Mouse (Mus musculus): ENCODE data around the gene Gse1.

Gene Gse1

DNA sequence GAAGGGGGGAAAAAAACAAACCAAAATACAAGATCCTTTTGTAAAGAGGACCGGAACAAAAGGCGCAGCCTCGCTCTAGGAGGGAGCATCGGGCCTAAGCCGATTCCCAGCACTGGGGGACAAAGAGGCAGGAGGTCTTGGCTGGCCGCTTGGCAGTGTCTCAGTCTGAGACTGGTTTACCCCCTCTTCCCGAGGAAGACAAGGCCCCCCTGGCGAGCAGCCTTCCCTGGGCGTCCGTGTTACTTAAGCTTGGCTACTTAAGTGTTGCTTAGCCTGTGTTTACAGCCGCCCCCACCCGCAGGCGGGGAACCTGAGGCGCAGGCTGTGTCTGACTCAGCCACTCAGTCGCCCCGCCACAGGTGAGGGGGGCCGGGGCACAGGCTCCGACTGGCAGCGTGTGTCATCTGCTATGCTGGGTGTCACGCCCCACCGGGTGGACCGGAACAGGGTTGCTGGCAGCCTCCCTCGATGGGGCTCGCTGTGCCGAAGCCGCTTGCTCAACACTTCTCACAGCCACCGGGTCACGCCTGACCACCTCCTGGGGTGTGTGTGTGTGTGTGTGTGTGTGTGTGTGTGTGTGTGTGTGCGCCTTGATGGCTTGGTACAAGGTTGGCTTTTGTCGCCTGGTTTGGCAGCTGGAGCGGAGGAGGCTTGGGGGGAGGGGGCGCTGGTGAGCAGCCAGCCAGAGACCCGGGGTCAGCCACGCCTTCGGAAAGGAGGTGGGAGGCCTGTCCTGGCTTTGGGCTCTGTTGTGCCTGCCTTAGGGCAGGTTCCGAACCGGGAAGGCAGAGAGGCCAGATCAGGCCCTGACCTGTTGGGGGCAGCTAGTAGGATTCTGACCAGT, 310.4 kb downstream of the Gse1 start:
- ChIA-PET CTCF (interaction anchor here (0.6 to 1.9 kb wide), 30 partner anchors 12 to 360 kb away, joined by 3 to 10 read pairs (median 4); no protein-coding TSS in a partner anchor), POLR2A (interaction anchor here (0.6 to 23.3 kb wide), 26 partner anchors 10 to 206 kb away, joined by 3 to 418 read pairs (median 4); partner anchors contain the start of gene Gins2 (in 1 of the 4))

DNA sequence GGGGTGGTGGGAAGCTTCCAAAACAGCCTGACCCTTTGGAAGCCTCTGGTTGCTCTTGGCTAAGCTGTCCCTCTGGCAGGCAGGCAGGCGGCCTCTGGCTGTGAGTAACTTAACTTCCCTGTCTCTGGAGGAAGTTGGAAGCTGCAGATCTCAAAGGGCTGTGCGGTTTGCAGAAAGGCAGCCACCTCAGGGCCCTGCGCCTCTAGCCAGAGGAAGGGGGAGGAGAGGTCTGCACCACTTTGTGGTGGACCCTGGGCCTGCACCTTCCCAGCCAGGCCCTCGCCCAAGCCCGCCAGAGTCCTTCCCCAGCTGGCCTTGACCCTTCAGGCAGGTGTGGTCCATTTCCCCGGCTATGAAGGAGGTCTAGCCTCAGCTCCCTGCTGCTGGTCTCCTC, 311.1 kb downstream of the Gse1 start:
- CTCF ChIA-PET: interaction anchor here (0.6 to 1.9 kb wide), 26 partner anchors 11 to 361 kb away, joined by 3 to 7 read pairs (median 4); no protein-coding TSS in a partner anchor

DNA sequence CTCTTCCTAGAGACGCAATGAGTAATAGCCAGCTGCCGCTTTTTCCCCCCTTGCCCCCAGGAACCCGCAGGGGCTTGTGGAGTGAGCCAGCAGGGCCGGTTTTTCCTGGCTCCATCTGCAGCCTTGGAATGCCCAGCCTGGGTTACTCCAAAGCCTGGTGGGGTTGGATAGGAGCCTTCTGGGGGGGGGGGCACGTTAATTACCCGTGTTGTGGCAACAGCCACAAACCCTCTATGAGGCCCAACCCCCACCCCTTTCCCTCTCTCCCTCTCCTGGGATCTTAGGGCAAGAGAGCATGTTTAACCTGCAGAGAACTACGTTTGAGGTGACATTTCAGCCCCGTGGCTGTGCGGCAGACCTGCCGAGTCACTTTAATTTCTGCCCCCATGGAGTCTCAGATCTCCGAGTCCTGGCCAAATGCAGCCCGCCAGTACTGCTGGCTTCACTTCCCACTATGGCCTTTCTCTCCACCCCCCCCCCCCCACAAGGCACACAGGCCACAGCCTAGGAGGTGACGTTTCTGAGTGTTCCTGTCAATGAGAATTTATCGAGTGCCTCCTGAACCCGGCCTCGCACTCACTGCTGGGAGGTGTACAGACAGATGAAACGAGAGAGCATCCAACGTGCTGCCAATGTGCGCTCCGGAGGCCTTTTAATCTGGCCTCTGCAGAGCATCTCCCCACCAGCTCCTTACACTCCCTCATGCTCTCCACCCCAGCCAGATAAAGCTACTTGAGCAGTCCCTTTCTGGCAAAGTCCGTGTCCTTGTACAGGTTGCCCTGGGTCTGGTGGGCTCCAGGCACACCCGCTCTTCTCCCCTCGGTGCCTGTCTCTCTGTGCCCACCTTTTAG, 311.7 kb downstream of the Gse1 start:
- POLR2A ChIA-PET: interaction anchor here (0.6 to 23.3 kb wide), 18 partner anchors 9 to 205 kb away, joined by 3 to 418 read pairs (median 4); partner anchors contain the start of gene Gins2 (in 1 of the 4)
- CTCF ChIA-PET: interaction anchor here in 3 of 4 experiments (0.5 to 1.9 kb wide), 19 partner anchors 10 to 1082 kb away, joined by 3 to 7 read pairs (median 3); no protein-coding TSS in a partner anchor

More for the DNA sequence above, 311.1 kb downstream of the Gse1 start:
- POLR2A ChIA-PET: interaction anchor here (0.6 to 23.3 kb wide), 25 partner anchors 10 to 204 kb away, joined by 3 to 418 read pairs (median 4); partner anchors contain the start of gene Gins2 (in 1 of the 4)

DNA sequence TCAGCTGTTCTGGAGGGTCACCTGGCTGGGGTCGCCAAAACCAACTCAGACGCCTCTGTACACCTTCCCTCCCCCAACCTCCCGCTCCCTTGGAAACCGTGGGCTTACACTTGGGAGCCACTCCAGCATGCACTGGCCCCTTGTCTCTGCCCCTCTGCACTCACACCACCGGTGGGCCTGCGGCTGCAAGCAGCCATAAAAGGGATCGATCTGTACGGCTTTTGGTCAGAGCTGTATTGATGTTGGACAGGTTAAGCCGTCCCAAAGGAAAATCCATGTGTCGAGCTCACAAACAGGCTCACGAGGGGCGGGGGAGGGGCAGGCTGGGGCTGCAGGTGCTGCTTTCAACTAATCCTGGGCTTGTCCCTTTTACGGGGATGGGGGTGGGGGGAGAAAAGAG, 314.7 kb downstream of the Gse1 start:
- CTCF ChIA-PET: interaction anchor here in 2 of 4 experiments (0.6 to 1.1 kb wide), 9 partner anchors 27 to 296 kb away, joined by 3 to 10 read pairs (median 3); no protein-coding TSS in a partner anchor
- POLR2A ChIA-PET: interaction anchor here in 3 of 4 experiments (0.6 to 1.4 kb wide), 13 partner anchors 8 to 193 kb away, joined by 3 to 5 read pairs (median 3); no protein-coding TSS in a partner anchor

DNA sequence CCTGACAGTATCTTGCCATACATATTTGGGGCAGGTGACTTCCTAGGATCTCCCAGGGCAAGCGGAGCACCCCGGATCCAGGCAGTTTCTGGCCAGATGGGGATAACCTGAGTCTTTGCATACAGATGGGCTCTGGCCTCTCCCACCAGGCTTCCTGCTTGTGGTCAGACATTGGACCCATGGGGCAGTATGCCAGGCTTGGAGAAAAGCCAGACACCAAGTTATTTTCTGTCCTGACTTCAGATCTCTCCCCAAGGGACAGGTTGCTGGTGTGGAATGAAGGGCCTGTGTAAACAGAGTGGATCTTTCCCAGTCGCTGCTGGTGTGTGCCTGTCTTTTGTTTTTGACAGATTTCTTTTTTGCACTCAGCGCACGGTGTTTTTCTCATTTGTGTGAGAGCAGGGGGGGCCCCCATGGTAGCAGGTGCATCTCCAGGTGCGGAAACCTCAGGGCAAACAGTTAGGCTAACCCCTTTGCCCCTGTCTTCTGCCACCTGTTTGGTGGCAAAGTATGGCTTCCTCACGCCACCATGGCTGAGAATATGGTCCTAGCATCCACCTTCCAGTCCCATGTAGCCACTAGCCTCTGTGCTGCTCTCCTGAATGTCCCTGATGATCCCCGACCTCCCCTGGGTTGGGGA, 315.3 kb downstream of the Gse1 start:
- POLR2A ChIA-PET: interaction anchor here in 3 of 4 experiments (0.6 to 1.4 kb wide), 10 partner anchors 9 to 192 kb away, joined by 3 to 5 read pairs (median 3); no protein-coding TSS in a partner anchor
- CTCF ChIA-PET: interaction anchor here in 3 of 4 experiments (0.5 to 1.1 kb wide), 7 partner anchors 25 to 297 kb away, joined by 3 to 7 read pairs (median 3); no protein-coding TSS in a partner anchor

DNA sequence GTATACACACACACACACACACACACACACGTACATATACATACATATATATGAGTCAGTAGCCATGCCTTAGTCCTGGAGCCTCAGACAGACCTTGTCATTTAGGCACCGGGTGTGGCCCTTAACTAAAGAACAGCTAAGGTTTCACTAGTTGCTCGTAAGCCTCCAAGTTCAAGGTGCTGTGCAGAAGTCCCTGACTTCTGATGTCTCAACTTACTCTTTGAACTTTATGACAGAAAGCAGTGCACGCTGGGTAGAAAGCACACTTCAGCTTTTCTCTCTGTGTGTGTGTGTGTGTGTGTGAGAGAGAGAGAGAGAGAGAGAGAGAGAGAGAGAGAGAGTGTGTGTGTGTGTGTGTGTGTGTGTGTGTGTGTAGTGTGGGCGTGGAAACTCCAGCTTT, 315.9 kb downstream of the Gse1 start:
- ChIA-PET POLR2A (interaction anchor here in 3 of 4 experiments (0.7 to 1.4 kb wide), 5 partner anchors 9 to 140 kb away, joined by 3 to 4 read pairs (median 3); no protein-coding TSS in a partner anchor), CTCF (interaction anchor here in 2 of 4 experiments (0.5 to 0.6 kb wide), 2 partner anchors 75 to 140 kb away, joined by 3 read pairs; no protein-coding TSS in a partner anchor)

DNA sequence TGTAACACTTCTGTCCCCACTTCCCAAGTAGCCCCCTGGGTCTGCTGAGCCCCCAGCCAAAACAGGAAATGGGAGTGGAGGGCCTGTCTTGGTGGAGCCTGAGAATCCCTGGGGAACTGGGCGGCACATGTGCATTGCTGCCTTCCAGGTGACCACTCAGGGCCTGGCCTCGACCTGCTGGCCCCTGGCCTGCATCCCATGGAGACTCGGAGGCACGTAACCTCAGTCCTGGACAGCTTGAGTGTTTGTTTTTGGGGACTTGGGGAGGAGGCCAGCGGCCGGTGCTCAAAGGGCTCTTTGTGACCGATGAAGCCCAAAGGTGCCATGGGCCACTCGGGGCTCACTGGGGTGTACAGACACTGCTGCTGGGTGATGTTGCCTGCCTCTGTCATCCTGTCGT, 319.3 kb downstream of the Gse1 start:
- CTCF ChIA-PET: no interaction called here
- POLR2A ChIA-PET: interaction anchor here in 3 of 4 experiments (0.6 to 1.4 kb wide), 3 partner anchors 13 to 22 kb away, joined by 3 read pairs; no protein-coding TSS in a partner anchor

DNA sequence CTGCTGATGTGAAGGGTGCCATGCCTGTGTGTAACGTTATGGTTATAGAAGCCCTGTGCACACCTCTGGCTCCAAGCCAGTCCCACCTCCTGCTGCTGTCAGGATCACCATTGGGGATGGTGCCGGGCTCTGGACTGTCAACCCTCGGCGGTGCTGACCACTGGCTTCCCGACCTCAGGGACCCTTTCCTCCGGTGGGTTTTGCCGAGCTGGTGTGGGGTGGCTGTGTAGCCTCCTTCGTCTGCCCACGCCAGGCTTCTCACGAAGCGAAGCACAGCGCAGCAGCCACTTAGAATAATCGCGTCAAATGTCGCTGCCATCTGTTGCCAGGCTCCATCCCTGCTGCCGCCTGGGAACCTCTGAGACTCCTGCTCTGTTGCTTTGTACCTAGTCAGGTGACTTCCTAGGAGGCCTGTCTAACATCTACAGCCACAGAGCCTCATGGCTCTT, 320.1 kb downstream of the Gse1 start:
- ChIA-PET POLR2A (interaction anchor here in 2 of 4 experiments (0.5 to 2.4 kb wide), 3 partner anchors 9 to 1032 kb away, joined by 3 to 10 read pairs (median 4); no protein-coding TSS in a partner anchor), CTCF (interaction anchor here in 1 of 4 experiments (1.2 kb wide), 1 partner anchor 144 kb away, joined by 3 read pairs; no protein-coding TSS in a partner anchor)

DNA sequence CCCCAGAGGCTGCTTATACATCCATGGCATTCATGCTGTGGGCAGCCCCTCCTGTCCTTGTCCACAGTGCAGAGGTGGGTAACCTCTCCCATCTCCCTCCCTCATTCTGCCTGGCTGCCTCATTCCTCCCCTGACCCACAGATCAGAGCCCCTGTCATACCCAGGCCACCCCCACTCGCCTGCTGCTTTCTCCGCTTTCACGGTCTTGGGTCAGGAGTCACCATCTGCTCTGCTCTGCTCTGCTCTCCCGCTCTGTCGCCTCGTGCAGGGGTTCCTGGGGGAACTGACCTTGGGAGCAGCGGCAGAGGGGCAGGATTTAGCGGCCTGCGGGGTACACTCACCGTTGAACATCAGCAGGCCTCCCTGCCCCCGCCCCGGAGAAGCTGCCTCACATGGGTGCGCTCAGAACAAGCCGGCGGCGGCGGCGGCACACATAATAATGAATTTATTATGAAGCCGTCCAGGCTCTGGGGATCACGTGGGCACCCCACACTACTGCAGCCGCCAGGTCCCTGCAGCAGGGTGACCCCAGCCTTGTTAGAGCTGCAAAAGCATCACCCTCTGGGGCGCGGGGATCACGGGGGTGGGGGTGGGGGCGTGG, 321.2 kb downstream of the Gse1 start:
- POLR2A ChIA-PET: interaction anchor here in 2 of 4 experiments (0.5 to 2.4 kb wide), 4 partner anchors 8 to 17 kb away, joined by 3 to 10 read pairs (median 3); no protein-coding TSS in a partner anchor

DNA sequence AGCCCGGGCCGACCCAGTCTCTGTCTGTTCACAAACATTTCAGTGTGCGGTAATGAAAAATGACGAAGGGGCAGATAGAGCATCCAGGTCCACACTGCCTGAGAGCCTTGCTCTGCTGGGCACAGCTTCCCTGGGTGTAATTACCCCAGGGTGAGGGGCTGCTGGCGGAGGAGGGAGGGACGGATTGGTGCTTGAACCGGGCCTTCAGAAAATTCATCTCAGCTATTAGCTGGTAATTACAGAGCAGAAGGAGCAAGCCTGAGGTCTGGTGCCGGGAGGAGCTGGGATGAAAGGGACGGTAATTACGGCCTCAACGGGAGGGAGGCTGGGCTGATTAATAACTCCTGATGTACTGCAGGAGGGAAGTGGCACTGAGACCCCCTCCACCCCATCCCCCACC, 321.7 kb downstream of the Gse1 start:
- CTCF ChIA-PET: interaction anchor here (0.6 to 5.2 kb wide), 11 partner anchors 11 to 265 kb away, joined by 3 to 34 read pairs (median 3); no protein-coding TSS in a partner anchor
- POLR2A ChIA-PET: interaction anchor here in 3 of 4 experiments (0.6 to 2.4 kb wide), 5 partner anchors 11 to 290 kb away, joined by 3 to 12 read pairs (median 4); no protein-coding TSS in a partner anchor

More for the DNA sequence above, 321.2 kb downstream of the Gse1 start:
- CTCF ChIA-PET: interaction anchor here in 3 of 4 experiments (1.2 to 5.2 kb wide), 5 partner anchors 12 to 184 kb away, joined by 3 to 34 read pairs (median 3); no protein-coding TSS in a partner anchor

DNA sequence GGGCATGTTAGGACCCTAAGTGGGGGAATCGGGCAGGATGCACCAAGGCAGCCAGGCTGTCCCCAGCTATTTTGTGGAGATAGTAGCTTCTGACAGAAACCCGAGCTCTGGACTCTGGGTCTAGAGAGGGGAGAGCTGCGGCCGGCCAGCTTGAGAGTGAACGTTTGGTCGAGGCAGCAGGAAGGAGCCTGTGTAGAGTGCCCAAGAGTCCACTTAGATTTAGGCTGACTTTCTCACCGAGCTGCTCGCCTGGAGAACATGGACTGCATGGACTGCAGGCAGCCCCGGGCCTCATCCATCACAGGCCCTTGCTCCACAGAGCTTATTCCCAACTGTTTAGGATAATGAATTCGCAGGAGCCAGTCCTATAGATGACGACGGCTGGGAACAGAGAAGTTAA, 322.2 kb downstream of the Gse1 start:
- CTCF ChIA-PET: interaction anchor here (0.6 to 5.2 kb wide), 15 partner anchors 11 to 1555 kb away, joined by 3 to 34 read pairs (median 3); no protein-coding TSS in a partner anchor

DNA sequence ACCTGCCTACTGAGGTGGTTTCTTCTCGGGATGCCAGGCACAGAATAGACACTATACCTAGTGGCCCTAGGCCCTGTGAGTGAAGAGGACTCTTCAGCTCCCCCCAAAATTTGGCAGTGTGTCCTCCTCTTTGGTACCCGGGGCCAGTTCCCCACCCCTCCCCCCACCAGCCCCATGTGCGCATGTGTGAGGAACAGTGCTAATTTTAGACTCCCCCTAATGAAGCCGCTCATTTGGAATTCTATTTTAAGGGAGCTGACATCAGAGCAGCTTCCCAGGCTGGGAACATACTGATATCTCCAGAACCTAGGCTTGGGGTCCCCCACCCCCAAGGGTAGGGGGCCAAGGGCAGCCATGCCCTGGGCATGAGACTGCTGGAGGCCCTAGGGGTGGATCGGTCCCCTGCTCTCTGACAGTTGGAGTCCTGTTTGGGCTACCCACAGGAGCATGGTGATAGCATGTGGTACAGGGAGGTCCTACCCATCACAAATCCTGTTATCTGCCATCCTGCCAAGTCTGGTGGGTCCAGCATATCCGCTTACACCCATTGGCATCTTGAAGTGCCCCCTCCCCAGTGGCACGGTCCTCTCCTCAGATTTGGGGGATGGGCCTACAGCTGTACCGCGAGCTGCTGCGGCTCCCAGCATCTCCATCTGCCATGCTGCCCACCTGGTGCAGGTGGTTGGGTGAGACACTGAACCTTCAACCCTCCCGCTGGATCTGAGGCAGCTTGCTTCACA, 322.9 kb downstream of the Gse1 start:
- ChIA-PET CTCF (interaction anchor here (0.6 to 5.2 kb wide), 13 partner anchors 11 to 1554 kb away, joined by 3 to 34 read pairs (median 3); no protein-coding TSS in a partner anchor), POLR2A (interaction anchor here in 3 of 4 experiments (0.6 to 2.3 kb wide), 9 partner anchors 9 to 76 kb away, joined by 3 to 12 read pairs (median 4); no protein-coding TSS in a partner anchor)

More for the DNA sequence above, 322.2 kb downstream of the Gse1 start:
- POLR2A ChIA-PET: interaction anchor here in 3 of 4 experiments (0.6 to 2.4 kb wide), 8 partner anchors 11 to 289 kb away, joined by 3 to 12 read pairs (median 4); no protein-coding TSS in a partner anchor

DNA sequence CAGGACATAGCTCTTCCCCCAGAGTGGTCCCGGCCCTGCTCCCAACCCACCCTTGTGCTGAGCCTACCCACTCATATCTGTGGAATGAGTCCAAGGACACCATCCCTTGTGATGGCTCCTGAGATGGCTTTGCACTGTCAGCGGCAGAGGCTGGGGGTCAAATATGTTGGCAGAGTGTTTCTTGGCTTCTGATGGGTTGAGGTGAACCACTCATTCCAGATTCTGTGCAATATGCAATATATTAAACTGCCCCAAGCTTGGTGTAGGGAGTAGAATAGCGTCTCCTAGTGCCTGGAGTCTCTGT, 323.4 kb downstream of the Gse1 start:
- ChIA-PET POLR2A (interaction anchor here in 3 of 4 experiments (0.6 to 2.3 kb wide), 8 partner anchors 9 to 76 kb away, joined by 3 to 12 read pairs (median 4); no protein-coding TSS in a partner anchor), CTCF (interaction anchor here in 3 of 4 experiments (0.6 to 5.2 kb wide), 8 partner anchors 10 to 229 kb away, joined by 3 to 34 read pairs (median 4); no protein-coding TSS in a partner anchor)

DNA sequence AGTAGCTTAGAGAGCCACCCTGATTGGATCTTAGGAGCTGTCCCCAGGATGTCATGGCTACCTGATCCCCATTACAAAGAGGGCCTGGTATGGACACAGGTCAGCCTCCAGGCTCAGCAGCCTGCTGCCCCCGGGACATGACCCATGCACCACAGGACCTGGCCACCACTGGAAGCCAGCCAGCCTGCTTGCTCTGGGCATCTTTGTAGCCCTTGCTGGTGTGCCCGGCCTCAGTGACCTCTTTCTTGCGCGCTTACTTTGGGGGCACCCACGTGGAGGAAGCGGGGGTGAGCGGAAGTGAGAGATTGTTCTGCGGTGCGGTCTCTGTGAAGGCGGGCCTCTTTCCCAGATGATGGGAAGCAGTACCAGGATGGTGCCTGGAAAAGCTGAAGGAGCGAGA, 324.3 kb downstream of the Gse1 start:
- ChIA-PET POLR2A (interaction anchor here in 2 of 4 experiments (1.1 to 2.2 kb wide), 6 partner anchors 9 to 27 kb away, joined by 3 to 8 read pairs (median 5); no protein-coding TSS in a partner anchor), CTCF (interaction anchor here in 3 of 4 experiments (0.5 to 5.2 kb wide), 9 partner anchors 10 to 225 kb away, joined by 3 to 34 read pairs (median 4); no protein-coding TSS in a partner anchor)

DNA sequence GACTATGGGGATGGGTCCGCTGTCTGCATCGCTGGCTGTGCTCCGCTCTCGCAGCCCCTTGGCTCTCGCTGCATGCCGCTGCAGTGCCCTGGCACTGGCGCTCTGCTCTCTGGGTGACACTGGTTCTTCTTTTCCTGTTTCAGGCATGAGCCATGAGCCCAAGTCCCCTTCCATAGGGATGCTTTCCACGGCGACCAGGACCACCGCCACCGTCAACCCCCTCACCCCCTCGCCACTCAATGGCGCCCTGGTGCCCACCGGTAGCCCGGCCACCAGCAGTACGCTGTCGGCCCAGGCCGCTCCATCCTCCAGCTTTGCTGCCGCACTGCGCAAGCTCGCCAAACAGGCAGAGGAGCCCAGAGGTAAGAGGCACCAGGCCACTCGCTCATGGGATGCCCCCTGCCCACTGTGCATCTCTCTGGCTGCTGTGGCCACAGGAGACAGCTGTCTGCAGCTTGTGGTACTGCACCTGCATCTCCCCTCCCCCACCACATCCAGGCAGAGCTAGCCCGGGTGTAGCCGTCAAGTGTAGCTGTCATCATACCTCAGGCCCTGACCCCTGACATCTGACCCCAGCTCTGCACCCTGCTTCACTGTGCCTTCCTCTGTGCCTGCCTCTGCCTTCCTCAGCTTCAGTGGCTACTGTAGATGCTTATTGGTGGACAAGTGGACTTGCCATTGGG, 325.3 kb downstream of the Gse1 start:
- ChIA-PET CTCF (interaction anchor here in 3 of 4 experiments (0.6 to 5.2 kb wide), 7 partner anchors 9 to 412 kb away, joined by 3 to 34 read pairs (median 3); no protein-coding TSS in a partner anchor), POLR2A (interaction anchor here in 3 of 4 experiments (0.6 to 2.2 kb wide), 13 partner anchors 10 to 149 kb away, joined by 3 to 8 read pairs (median 3); partner anchors contain the start of gene Gins2 (in 1 of the 3))
